Mouse (Mus musculus) embryo, embryonic 9.5 days (tissue): ENCODE measurements around the gene Zfp169.

Experiments
- DNase-seq: peaks from one replicate; pipeline ENCODE4 v3.0.0-alpha.2; 2017; ENCODE audit errors: extremely low spot score

Gene Zfp169

DNA sequence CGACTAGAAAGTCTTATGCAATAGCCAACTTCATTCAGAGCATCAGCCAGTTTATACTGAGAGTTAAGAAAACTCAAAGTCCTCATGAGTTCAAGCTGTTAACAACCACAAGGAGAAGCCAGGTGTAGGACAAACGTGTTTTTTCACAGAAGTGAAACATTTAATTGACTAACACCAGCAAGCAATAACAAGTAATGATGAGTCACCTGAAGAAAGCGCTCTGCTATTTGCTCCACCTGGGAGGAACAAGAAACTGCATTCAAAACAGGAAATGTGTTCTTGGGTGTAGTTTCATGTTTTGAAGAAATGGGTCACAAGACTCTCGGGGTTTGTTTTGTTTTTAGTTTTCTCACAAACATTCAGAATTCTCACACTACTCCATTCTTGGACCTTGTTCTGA, 2.6 kb upstream of the Zfp169 start:
- no peak for DNase-seq

DNA sequence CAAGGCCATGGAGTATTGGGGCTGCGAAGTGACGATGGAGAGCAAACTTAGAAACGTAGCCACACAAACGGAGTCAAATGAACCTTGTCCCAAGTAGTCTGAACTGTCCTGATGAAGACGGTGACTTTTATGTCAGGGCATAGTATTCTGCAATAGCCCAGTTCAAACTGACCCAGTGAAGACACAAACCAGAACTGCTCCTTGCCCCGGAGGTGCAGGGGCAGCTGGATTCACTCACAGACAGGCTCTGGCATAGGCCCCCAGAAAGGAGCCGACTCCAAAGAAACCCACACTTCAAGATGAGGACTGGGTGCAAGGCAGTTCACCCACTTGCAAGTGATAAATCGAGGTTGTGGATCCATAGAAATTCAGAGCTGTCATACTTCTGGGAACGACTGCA, 4.6 kb downstream of the Zfp169 start:
- no peak for DNase-seq

DNA sequence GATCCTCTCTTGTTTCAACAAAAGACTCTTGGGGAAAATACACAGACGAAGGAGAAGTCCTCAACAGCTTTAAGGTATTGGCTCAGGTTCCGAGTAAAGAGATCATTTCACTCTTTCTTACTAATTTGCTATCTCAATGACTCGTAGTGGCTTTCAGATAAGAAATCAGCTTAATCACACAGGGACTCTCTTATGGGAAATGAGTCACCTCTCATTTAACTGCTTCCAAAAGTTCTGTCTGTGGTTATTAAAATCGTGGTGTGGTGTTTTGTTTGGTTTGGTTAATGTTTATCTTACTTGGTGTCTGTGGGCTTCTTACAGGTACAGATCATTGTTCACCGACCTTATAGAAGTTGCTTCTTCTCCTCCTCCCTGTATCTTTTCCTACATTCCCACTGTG, 10.8 kb downstream of the Zfp169 start:
- DNase-seq: no peak

DNA sequence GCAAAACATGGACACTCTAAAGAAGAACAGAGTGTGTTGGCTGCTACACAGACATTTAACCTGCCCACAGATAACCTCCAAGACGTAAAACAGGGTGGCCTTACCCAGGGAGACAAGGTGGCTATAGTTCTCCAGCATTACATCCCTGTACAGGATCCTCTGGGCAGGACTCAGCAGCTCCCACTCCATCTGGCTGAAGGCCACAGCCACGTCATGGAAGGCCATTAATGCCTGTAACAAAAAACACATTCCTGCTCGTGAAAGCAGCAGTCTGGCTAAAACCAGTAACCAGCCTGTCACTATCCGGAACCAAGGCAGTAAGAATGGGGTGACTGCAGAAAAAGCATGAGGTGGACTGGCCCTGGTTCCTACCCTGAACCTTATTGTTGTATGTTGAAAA, 14.6 kb downstream of the Zfp169 start:
- DNase-seq: no peak

DNA sequence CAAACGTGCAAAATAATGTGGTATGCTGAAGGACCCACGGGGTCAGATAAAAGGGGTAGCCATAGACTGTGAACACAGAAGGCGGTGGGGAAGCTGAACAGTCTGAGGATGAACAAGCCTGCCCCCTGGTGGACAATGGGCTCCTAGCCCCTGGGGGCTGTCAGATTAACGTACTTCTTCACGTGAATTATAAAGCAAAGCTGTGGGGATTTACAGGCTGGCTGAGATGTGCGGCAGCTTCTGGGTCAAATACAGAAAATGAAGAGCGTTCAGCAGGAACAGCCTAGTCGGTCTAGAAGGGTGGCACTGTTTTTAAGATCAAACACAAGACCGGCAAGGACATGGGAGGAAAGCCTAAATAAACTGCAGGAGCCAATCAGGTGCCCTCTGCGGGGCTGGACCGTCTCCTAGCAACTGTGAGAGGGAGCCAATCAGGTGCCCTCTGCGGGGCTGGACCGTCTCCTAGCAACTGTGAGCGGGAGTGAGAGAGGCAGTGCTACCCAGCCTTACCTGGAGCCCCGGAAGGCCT, 15.5 kb downstream of the Zfp169 start:
- peak; percentile 75 for DNase-seq

DNA sequence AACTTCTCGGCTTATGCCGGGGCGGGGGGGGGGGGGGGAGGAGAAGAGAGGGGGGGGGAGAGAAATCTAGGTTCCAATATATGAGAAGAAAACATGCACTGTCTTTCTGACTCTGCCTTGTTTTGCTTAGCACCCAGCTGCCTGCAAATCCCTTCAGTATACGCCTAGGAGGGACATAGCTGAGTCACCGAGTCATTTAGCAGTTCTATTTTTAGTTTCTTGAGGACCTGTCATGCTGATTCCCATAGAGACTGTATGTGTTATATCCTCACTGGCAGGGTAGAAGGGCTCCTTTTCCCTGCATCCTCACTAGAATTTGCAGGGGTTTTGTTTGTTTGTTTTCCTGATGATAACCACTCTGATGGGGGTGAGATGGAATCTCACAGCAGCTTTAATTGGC, 20.1 kb downstream of the Zfp169 start:
- DNase-seq: no peak

DNA sequence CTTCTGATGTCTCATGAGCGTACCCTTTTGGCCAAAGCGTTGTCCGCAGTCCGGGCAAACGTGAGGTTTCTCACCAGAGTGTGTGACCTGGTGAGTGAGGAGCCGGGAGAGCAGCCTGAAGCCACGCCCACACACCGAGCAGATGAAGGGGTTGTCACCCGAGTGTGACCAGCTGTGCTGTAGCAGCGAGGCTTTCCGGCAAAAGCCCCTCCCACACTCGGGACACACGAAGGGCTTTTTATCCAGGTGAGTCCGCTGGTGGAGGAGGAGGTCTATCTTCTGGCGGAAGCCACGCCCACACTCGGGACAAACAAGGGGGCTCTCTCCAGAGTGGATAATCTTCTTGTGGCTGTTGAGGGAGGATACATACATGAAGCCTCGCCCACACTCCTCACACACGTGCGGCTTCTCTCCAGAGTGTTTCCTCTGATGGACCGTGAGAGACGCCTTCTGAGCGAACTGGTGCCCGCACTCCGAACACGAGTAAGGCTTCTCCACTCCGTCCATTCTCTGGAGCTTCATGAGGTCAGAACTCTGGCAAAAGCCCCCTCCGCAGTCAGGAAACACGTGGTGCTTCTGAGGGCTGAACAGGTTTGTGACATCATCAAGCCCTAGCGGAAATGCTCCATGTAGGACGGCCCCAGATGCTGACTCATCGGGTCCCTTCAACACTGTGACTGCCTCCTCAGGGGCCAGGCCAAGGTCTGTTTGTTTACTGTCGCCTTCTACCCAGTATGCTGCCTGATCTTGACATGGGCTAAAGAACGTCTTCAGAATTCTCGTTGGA, 22.7 kb downstream of the Zfp169 start:
- DNase-seq: no peak

DNA sequence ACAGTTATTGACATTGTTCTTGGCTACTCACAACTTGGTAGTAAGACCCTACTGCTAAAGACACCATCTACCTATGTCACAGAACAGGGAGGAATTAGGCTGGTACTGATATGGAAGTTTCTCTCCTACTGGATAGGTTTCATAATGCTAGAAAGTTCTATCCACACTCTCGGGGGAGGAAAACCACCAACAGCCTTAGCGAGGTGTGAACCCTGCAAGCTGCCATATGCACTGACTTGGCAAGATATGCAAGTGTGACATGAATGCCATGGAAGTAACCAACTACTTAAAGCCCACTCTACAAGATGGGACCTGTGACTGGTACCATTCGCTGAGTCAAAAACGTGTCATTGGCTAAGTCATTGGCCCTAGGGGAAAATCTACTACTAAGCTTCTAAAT, 29.6 kb downstream of the Zfp169 start:
- no peak for DNase-seq

DNA sequence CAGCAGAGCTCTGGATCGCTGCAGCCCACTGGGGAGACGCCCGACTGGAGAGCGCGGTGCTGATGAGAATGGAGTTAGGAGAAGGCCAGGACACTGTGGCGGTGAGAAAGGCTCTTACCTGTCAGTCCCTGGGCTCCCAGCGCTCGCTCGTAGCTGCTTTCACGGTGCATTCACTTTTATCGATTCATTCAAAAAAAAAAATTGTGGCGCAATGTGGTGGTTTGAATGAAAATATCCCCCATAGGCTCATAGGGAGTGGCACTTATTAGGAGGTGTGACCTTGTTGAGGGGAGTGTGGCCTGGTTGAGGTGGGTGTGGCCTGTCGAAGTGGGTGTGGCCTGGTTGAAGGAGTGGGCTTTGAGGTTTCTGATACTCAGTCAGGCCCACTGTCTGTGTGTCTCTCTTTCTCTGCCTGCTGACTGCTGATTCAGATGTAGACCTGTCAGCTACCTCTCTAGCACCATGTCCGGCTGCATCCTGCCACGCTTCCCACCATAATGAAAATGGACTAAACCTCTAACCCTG, 44.5 kb downstream of the Zfp169 start:
- DNase-seq: no peak

DNA sequence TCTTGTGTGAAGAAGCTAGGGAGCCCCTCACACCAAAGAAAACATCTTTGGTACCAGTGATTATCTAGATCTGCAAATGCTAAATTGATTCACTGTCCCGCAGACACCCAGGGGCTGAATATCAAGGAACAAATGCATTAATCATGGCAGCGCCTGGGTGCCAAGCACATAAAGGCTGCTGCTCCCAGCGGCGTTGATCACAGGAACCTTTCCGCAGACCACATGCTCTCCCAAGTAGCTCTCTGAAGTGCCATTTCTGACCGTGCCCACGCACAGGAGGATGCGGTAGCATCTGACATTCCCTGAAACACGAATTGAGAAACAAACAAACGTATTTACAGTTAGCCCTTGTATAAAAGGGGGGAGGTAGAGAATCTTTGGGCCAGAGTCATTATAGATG, 47.1 kb downstream of the Zfp169 start:
- DNase-seq: no peak

DNA sequence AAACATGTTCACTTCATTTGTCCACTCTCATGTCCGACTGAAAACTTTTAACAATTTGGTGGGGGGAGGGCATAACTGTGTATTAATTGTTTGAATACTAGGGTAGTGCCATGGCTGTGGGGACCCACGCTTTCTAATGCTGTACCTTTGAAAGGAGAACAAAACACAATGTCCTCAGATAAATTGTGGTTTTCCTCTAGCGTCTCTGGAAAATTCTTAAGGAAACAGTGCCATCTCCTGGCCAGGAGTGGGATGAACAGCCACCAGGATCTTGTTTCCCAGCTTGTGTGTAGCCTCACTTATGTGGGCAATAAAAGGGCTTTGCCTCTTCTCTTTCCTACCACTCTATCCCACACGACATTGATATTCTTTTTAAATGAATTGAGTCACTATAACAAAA, 49.1 kb downstream of the Zfp169 start:
- peak; percentile 79 for DNase-seq

DNA sequence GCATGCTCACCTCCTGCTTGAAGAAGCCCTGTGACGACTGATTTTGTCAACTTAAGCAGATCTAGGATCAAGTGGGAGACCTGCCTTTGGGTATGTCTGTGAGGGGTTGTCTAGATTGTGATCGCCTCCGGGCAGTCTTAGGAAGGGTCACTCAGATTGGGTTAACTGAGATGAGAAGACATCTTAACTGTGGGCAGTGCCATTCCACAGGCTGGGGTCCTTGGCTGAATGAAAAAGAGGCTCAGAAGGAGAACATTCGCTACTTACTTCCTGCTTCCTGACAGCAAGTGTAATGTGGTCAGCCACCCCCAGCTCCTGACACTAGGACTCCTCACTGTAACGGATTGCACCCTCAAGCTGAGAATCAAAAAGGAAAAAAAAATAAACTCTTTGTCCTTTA, 54.0 kb downstream of the Zfp169 start:
- no peak for DNase-seq

DNA sequence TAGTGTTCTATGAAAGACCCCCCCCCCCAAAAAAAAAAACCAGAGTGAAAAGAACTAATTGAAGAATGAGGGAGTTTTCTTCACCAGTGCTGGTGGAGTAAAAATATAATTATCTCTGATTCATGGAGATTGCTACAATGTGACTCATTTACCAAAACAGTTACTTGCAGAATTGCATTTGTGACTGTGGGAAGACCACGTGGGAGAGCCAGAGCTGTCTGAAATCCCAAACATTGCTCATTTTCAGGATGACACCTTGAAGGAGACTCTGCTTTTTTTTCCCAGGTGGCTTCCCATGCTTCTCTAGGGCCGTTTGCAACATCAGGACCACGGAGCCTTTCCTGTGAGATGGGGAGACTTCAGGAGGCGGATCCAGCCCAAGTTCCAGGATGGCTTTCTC, 65.1 kb downstream of the Zfp169 start:
- DNase-seq: no peak

DNA sequence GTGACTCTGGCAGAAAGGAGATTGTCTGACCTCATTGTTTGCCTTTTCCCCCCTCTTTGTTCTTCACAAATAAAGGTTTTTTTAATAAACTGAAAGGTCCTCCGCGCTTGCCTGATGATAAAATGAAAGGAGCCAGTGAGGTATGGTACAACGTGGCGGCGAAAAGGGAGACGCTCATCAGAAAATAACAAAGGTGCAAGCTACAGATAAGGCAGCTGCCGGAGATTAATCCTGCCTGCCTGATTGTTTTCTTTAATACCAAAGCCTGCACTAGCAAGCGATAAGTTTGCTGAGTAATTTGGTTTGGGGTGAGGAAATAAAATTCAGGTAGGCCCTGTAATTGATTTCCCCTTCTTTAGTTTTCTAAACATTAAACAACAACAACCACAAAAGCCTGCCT, 69.3 kb downstream of the Zfp169 start:
- DNase-seq: no peak

DNA sequence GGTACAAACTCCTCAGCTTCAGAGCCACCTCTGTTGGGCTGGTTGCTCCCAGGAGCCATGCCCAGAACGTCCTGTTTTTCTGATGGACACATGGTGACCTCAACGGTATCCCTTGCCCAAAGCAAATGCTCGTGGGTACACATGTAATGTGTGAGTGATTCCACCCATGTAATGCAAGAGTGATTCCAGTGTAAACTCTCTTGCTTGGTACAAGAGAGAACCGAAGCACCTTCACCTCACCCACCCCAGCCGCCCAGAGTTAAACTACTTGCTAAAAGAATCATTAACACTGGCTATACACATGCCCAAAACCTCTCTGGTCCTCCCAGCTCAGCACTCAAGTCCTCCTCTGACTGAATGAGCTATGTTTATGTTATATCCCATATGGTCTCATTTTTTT, 74.9 kb downstream of the Zfp169 start:
- no peak for DNase-seq
